Mouse (Mus musculus): ENCODE results near the gene Saa3. TPM values are rescaled to one million over a fixed set of nuclear protein-coding genes. Genes with fewer than 3 reads are reported as not detected.

The Saa3 gene
- total RNA-seq (2023) = not detected

GRCm38 (mm10) chr7:46715600-46715999 is at the start of gene Saa3:
Gene Saa3, minus strand, starts transcription at chr7:46715700.

GRCm38 (mm10) chr7:46751490-46751889 is 36.0 kb upstream of the Saa3 start, which contains the start of gene Saa2:
Gene Saa2, plus strand, starts transcription at chr7:46751790.

GRCm38 (mm10) chr7:46742880-46743279 is 27.4 kb upstream of the Saa3 start, which contains the start of gene Saa1:
Gene Saa1, minus strand, starts transcription at chr7:46742980.

GRCm38 (mm10) chr7:46732458-46732857 is 17.0 kb upstream of the Saa3 start, which contains the start of gene Saa4:
Gene Saa4, minus strand, starts transcription at chr7:46732603.

GRCm38 (mm10) chr7:46710390-46710844 is 5.1 kb downstream of the Saa3 start, which contains the start of gene Saal1:
Gene Saal1, minus strand, starts transcription at chr7:46710680.

GRCm38 (mm10) chr7:46672160-46672672 is 43.3 kb downstream of the Saa3 start, which contains the start of gene Tph1:
Gene Tph1, minus strand, starts transcription at chr7:46672537.

Other genes starting within 250 kb of the Saa3 start
- 22.1 TPM for gene Sergef, start 75.9 kb downstream of the Saa3 start, total RNA-seq (2023)
- not detected for gene Tph1, start 43.2 kb downstream of the Saa3 start, total RNA-seq (2023)
- gene Saal1, start 5.0 kb downstream of the Saa3 start, total RNA-seq (2023) = 12.7 TPM
- not detected for gene Saa4, start 16.9 kb upstream of the Saa3 start, total RNA-seq (2023)
- gene Saa1, start 27.3 kb upstream of the Saa3 start, total RNA-seq (2023) = not detected
- gene Saa2, start 36.1 kb upstream of the Saa3 start, total RNA-seq (2023) = not detected
- gene Hps5, start 80.4 kb upstream of the Saa3 start, total RNA-seq (2023) = 41.2 TPM
- gene Gtf2h1, start 80.4 kb upstream of the Saa3 start, total RNA-seq (2023) = 61.1 TPM
- 259 TPM for gene Ldha, start 125.8 kb upstream of the Saa3 start, total RNA-seq (2023)
- not detected for gene Ldhc, start 145.5 kb upstream of the Saa3 start, total RNA-seq (2023)
- gene Tsg101, start 204.3 kb upstream of the Saa3 start, total RNA-seq (2023) = 67.9 TPM
- 7.9 TPM for gene Uevld, start 242.8 kb upstream of the Saa3 start, total RNA-seq (2023)

Measured in CD4-positive naive resting alpha-beta T cell, adult 76 days (primary cell).